Mouse (Mus musculus) ES-Bruce4 (cell line): ENCODE data around the gene Ctnnd2. TPM values are rescaled to one million over a fixed set of nuclear protein-coding genes. Genes with fewer than 3 reads are reported as not detected.

Experiments
- H3K27ac ChIP-seq: 2 replicates; pipeline ENCODE4 v1.5.1; 2012; ENCODE audit warnings: low read length, inconsistent platforms; ENCODE audit not compliant: insufficient read depth
- H3K27me3 ChIP-seq: 2 replicates; pipeline ENCODE4 v1.6.1; 2012; ENCODE audit warnings: mild to moderate bottlenecking, low read length, inconsistent platforms; ENCODE audit not compliant: control insufficient read depth, poor library complexity, insufficient read depth, severe bottlenecking
- H3K36me3 ChIP-seq: 2 replicates; pipeline ENCODE4 v1.6.1; 2012; ENCODE audit warnings: inconsistent platforms, mild to moderate bottlenecking, low read length, moderate library complexity; ENCODE audit not compliant: control insufficient read depth, poor library complexity, insufficient read depth, severe bottlenecking
- H3K4me1 ChIP-seq: one replicate; pipeline ENCODE4 v1.8.1; 2011; ENCODE audit warnings: low read length; ENCODE audit not compliant: control insufficient read depth, insufficient read depth
- H3K4me3 ChIP-seq: 2 replicates; pipeline ENCODE4 v1.5.1; 2011; ENCODE audit warnings: low read depth, mild to moderate bottlenecking, low read length
- H3K9ac ChIP-seq: 2 replicates; pipeline ENCODE4 v1.6.1; 2012; ENCODE audit warnings: low read depth, mild to moderate bottlenecking, inconsistent platforms; ENCODE audit not compliant: poor library complexity, severe bottlenecking
- H3K9me3 ChIP-seq: replicated peaks from 2 replicates; pipeline ENCODE4 v1.6.1; 2012; ENCODE audit warnings: mild to moderate bottlenecking, low read length, inconsistent platforms; ENCODE audit not compliant: control insufficient read depth, poor library complexity, insufficient read depth, severe bottlenecking
- CTCF ChIP-seq: IDR thresholded peaks from one replicate; pipeline ENCODE4 v1.8.1; 2011; ENCODE audit warnings: low read depth, low read length
- EP300 ChIP-seq: IDR thresholded peaks from 2 replicates; pipeline ENCODE4 v1.6.1; 2011; ENCODE audit warnings: low read depth, low read length; ENCODE audit not compliant: insufficient read depth
- POLR2A ChIP-seq: IDR thresholded peaks from one replicate; pipeline ENCODE4 v1.8.1; 2011; ENCODE audit warnings: low read length; ENCODE audit not compliant: insufficient read depth
- polyA plus RNA-seq: library from polyadenylated mRNA; stranded (reverse); fragments of >200 nt; gene quantifications from 2 replicates; pipeline ENCODE4 v1.2.4, GENCODE M21; 2011; ENCODE audit warnings: low read depth; ENCODE audit not compliant: missing spikeins, insufficient read depth, insufficient read length

The Ctnnd2 gene
- polyA plus RNA-seq, 1 experiment = 2.4 TPM

DNA sequence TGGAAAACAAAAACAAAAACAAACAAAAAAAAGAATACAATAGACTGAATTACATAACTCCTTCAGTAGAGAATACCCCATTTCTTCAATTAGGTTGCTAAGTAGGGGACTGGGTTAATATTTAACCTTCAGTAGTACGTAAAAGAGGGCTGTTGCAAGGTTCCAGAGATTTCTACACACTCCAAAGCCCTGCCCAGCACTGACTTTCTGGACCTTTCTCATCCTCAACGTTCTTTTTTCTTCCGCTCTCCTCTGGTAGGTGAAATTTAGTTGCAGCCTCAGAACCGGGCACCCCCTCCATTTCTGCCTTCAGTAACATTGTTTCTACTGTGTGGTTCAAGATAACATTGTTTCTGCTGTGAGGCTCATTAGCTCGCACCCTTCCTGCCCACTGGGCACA is 759.5 kb downstream of the Ctnnd2 start:
- Histone ChIP-seq H3K9me3 (no peaks in the 10 kb centered on the region; the same call in 1 of the 2 replicates), H3K9ac (no peak overlapping the region), H3K4me3 (no peak overlapping the region), H3K27me3 (no peaks in the 10 kb centered on the region), H3K36me3 (no peaks in the 10 kb centered on the region), H3K27ac (no peak overlapping the region), H3K4me1 (no peaks in the 10 kb centered on the region)
- TF ChIP-seq EP300 (no peak), CTCF (no peak), POLR2A (no peak)

DNA sequence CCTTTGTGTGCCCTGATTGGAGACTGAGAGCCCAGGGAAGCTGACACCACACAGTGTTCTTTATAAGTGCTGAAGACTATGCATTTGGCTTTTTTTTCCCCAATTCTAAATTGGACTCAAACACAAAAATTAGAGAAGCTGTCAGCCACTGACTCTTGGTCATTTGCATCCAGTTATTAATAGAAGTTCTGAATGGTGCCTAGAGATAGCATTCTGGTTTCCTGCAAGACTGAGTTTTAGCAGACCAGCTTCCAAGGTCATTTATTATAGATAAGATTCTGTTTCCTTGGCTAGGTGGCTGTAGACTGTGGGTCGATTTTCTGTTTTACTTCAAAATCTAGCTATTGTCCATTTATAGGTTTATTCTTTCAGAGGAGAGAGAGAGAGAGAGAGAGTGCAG is 773.5 kb downstream of the Ctnnd2 start:
- H3K9me3 ChIP-seq = no peaks in the 10 kb centered on the region
- TF ChIP-seq POLR2A = no peak
- no peak for TF ChIP-seq EP300
- H3K27ac ChIP-seq = no peak overlapping the region
- no peak overlapping the region for H3K9ac ChIP-seq
- no peaks in the 10 kb centered on the region for H3K4me1 ChIP-seq
- no peak overlapping the region for H3K4me3 ChIP-seq
- H3K27me3 ChIP-seq = no peaks in the 10 kb centered on the region
- no peaks in the 10 kb centered on the region for H3K36me3 ChIP-seq

DNA sequence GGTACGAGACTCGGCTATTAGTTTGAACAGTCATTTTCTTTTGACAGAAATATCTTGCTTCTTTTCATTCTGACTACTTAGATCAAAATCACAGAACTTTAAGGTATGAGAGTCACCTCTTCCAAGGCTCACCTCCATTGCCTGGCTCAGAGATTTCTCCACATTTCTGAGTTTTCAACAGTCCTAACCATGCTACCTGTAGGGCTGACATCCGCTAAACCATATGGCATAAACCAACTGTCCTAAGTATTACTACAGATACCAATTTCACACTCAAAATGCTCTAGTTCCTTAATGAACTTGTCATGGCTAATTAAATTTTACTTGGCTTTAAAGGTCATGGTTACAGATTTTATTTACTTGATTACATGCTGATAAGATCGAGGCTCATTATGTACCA is 786.1 kb downstream of the Ctnnd2 start:
- Histone ChIP-seq H3K27ac (no peak overlapping the region), H3K36me3 (no peaks in the 10 kb centered on the region), H3K9ac (no peak overlapping the region), H3K9me3 (no peaks in the 10 kb centered on the region), H3K4me1 (no peaks in the 10 kb centered on the region), H3K27me3 (no peaks in the 10 kb centered on the region), H3K4me3 (no peak overlapping the region)
- TF ChIP-seq EP300 (no peak), CTCF (no peak), POLR2A (no peak)

DNA sequence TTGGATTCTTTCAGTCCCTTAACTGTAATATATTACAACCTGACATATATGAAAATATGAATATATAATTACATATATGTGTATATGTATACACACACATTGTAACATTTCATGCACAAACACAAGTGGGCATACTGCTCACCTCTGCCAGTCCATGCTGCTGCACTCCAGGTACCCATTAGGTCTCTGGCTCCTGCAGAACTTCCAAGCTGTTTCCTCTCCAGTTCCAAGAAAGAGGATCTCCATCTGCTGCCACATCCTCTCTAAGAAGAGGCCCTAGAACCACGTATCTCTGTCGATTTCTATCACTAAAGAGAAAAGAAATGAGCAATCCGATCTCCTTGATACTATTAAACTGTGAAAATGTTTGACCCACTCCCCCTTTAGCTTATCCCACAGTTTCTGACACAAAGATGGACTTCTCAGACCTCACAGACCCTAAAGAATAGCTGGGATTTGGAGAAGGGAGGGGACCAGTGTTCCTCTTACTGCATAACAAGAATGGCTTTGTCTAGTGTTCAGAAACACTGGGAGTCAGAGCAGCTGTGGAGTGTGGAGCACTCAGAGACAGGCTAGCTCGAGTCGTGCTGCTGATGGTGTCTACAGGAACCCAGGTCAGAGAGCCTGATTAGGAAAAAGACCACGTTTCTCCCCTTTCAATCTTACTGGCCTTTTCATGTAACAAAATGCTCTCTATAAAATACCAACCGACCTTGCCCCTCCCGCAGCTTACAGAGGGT is 790.2 kb downstream of the Ctnnd2 start:
- TF ChIP-seq POLR2A (no peak), EP300 (no peak), CTCF (no peak)
- Histone ChIP-seq H3K27me3 (no peaks in the 10 kb centered on the region), H3K9ac (no peak overlapping the region), H3K4me1 (no peaks in the 10 kb centered on the region), H3K36me3 (no peaks in the 10 kb centered on the region), H3K27ac (no peak overlapping the region), H3K9me3 (no peaks in the 10 kb centered on the region), H3K4me3 (no peak overlapping the region)

DNA sequence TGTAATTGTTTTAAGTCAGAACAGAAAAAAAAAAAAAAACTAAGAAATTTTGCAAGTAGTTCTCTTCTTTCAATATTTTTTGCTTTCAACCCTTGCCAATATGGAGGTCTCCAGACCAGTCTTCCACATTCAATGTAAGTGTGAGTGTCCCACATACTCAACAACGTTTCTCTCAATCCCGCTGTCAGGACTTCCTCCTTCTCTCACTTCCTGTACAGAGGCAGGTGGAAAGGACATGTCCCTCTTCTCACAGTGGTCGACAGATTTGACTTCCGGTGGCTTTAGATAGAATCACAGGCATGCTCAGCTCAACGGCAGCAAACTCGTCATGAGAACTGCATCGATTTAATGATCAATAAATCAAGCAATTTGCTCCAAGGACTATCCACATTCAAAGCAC is 791.7 kb downstream of the Ctnnd2 start:
- Histone ChIP-seq H3K27ac (no peak overlapping the region), H3K9ac (no peak overlapping the region), H3K27me3 (no peaks in the 10 kb centered on the region), H3K36me3 (no peaks in the 10 kb centered on the region), H3K4me3 (no peak overlapping the region), H3K4me1 (no peaks in the 10 kb centered on the region), H3K9me3 (no peaks in the 10 kb centered on the region)
- TF ChIP-seq POLR2A = no peak
- TF ChIP-seq EP300 = no peak
- TF ChIP-seq CTCF = no peak

DNA sequence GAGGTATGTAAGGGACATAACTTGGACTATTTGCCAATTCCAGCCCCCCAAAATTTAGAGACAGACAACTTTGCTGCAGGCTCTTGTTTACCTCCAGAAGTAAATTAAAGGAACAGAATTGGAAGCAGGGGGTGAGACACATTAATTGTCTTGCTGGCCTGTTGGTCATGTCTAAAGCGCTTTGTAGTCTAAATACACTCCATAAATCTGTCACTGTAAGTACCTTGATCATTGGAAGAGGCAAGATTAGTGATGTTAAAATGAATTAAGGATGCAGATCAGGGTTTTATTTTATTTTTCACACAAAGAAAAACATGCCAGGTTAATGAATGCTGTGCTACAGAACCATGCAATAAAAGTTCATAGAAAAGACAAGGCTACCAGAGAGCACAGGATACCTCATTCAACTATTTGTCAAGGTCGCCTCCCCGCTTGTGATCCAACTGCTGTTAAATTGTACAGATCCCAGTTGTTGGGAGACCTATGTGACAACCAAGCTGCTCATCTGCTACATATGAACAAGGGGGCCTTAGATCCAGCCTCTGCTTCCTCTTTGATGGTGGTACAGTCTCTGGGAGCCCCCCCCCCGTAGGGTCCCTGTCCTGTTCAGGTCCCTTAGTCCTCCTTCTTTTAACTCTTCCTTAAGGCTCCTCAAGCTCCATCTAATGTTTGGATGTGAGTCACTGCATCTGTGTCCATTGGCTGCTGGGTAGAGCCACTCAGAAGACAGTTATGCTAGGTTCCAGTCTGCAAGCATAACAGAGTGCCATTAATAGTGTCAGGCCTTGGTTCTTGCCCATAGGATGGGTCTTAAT is 792.7 kb downstream of the Ctnnd2 start:
- no peaks in the 10 kb centered on the region for H3K27me3 ChIP-seq
- no peaks in the 10 kb centered on the region for H3K36me3 ChIP-seq
- H3K4me3 ChIP-seq = no peak overlapping the region
- TF ChIP-seq CTCF (no peak), EP300 (no peak), POLR2A (no peak)
- no peaks in the 10 kb centered on the region for H3K9me3 ChIP-seq
- H3K4me1 ChIP-seq = no peaks in the 10 kb centered on the region
- H3K27ac ChIP-seq = no peak overlapping the region
- H3K9ac ChIP-seq = no peak overlapping the region
